Mouse (Mus musculus) CH12.LX (cell line): ENCODE results near the gene Map4k5. TPM values are rescaled to one million over a fixed set of nuclear protein-coding genes. Genes with fewer than 3 reads are reported as not detected.

Experiments
- DNase-seq: peaks from one replicate; pipeline ENCODE4 v3.0.0-alpha.2; 2013; ENCODE audit errors: extremely low read depth
- H3K27ac ChIP-seq: 2 replicates; pipeline ENCODE4 v1.5.1; 2012; ENCODE audit warnings: low read depth, mild to moderate bottlenecking, control low read depth, moderate library complexity; ENCODE audit not compliant: insufficient read depth
- H3K27me3 ChIP-seq: replicated peaks from 2 replicates; pipeline ENCODE3; 2012; ENCODE audit warnings: inconsistent platforms
- H3K36me3 ChIP-seq, 2 experiments: replicated peaks in 1 of 2; 2 replicates each; pipeline versions ENCODE3 to v1.6.1; 2012; ENCODE audit warnings: inconsistent platforms in 1 of 2, low read length in 1 of 2, mild to moderate bottlenecking in 1 of 2, mixed read lengths in 1 of 2, moderate library complexity in 1 of 2; ENCODE audit not compliant: control insufficient read depth in 1 of 2, insufficient read depth in 1 of 2
- H3K4me1 ChIP-seq, 2 experiments: 2 replicates each; pipeline ENCODE4 v1.6.1; 2012; ENCODE audit warnings: inconsistent platforms in 1 of 2, moderate library complexity in 1 of 2; ENCODE audit not compliant: insufficient read depth in 2 of 2, control insufficient read depth in 1 of 2
- H3K4me2 ChIP-seq: 2 replicates; pipeline ENCODE4 v1.6.1; 2012; ENCODE audit warnings: low read depth, mild to moderate bottlenecking, control low read depth; ENCODE audit not compliant: poor library complexity, insufficient read depth, severe bottlenecking
- H3K4me3 ChIP-seq, 3 experiments: fragments of 150-350 bp in 1 of 3; sonication (generic) in 1 of 3; replicated peaks in 1 of 3; 2 replicates each; pipeline versions ENCODE3 to v1.5.1; 2011 to 2012; ENCODE audit warnings: low read depth in 2 of 3, low read length in 2 of 3, mild to moderate bottlenecking in 2 of 3, moderate library complexity in 2 of 3, control low read depth in 1 of 3, improper control_type of control experiment in 1 of 3, inconsistent platforms in 1 of 3, mixed read lengths in 1 of 3; ENCODE audit not compliant: poor library complexity in 1 of 3
- H3K79me2 ChIP-seq: replicated peaks from 2 replicates; pipeline ENCODE4 v1.6.1; 2012; ENCODE audit warnings: mild to moderate bottlenecking, moderate library complexity; ENCODE audit not compliant: control insufficient read depth, poor library complexity, insufficient read depth, severe bottlenecking; ENCODE audit errors: extremely low read depth
- H3K9ac ChIP-seq: 2 replicates; pipeline ENCODE4 v1.6.1; 2012; ENCODE audit warnings: low read depth, mild to moderate bottlenecking, control low read depth, moderate library complexity; ENCODE audit not compliant: insufficient read depth
- H3K9me3 ChIP-seq: replicated peaks from 2 replicates; pipeline ENCODE3; 2012; ENCODE audit warnings: low read length, inconsistent platforms, mixed read lengths
- CHD2 ChIP-seq: IDR thresholded peaks from 2 replicates; pipeline ENCODE4 v1.6.1; 2011; ENCODE audit warnings: low read length, improper control_type of control experiment
- CTCF ChIP-seq, 2 experiments: IDR thresholded peaks in 1 of 2; conservative IDR thresholded peaks in 1 of 2; 2 replicates each; pipeline ENCODE4 v1.5.1; 2011 to 2012; ENCODE audit warnings: low read depth in 2 of 2, low read length in 2 of 2, improper control_type of control experiment in 1 of 2, inconsistent platforms in 1 of 2, mild to moderate bottlenecking in 1 of 2, moderate library complexity in 1 of 2
- ELF1 ChIP-seq: IDR thresholded peaks from 2 replicates; pipeline ENCODE4 v1.6.1; 2014; ENCODE audit warnings: low read depth, mild to moderate bottlenecking, inconsistent platforms, low read length, improper control_type of control experiment
- EP300 ChIP-seq: IDR thresholded peaks from 2 replicates; pipeline ENCODE4 v1.6.1; 2011; ENCODE audit warnings: low read length, improper control_type of control experiment
- HCFC1 ChIP-seq: IDR thresholded peaks from 2 replicates; pipeline ENCODE4 v1.6.1; 2012; ENCODE audit warnings: low read depth, mild to moderate bottlenecking, inconsistent platforms, low read length, improper control_type of control experiment
- IRF4 ChIP-seq: IDR thresholded peaks from 2 replicates; pipeline ENCODE4 v1.6.1; 2014; ENCODE audit warnings: low read depth, mild to moderate bottlenecking, inconsistent platforms, low read length, improper control_type of control experiment
- MAFK ChIP-seq: IDR thresholded peaks from 2 replicates; pipeline ENCODE4 v1.6.1; 2011; ENCODE audit warnings: low read length, improper control_type of control experiment; ENCODE audit not compliant: insufficient replicate concordance
- MAX ChIP-seq: IDR thresholded peaks from 2 replicates; pipeline ENCODE4 v1.6.1; 2011; ENCODE audit warnings: low read length, improper control_type of control experiment
- MEF2A ChIP-seq: IDR thresholded peaks from 2 replicates; pipeline ENCODE4 v1.6.1; 2014; ENCODE audit warnings: low read depth, mild to moderate bottlenecking, inconsistent platforms, low read length, improper control_type of control experiment, borderline replicate concordance
- MYC ChIP-seq: IDR thresholded peaks from 2 replicates; pipeline ENCODE4 v1.6.1; 2011; ENCODE audit warnings: low read depth, mild to moderate bottlenecking, improper control_type of control experiment, low read length
- NELFE ChIP-seq: IDR thresholded peaks from 2 replicates; pipeline ENCODE4 v1.6.1; 2011; ENCODE audit warnings: low read depth, low read length, improper control_type of control experiment
- PAX5 ChIP-seq: IDR thresholded peaks from 2 replicates; pipeline ENCODE4 v1.6.1; 2012; ENCODE audit warnings: low read length, inconsistent platforms, mixed read lengths
- TBP ChIP-seq: conservative IDR thresholded peaks from 2 replicates; pipeline ENCODE4 v1.6.1; 2011; ENCODE audit warnings: low read depth, low read length, improper control_type of control experiment
- USF1 ChIP-seq: IDR thresholded peaks from 2 replicates; pipeline ENCODE4 v1.6.1; 2014; ENCODE audit warnings: low read depth, mild to moderate bottlenecking, inconsistent platforms, low read length, improper control_type of control experiment
- USF2 ChIP-seq: conservative IDR thresholded peaks from 2 replicates; pipeline ENCODE4 v1.6.1; 2011; ENCODE audit warnings: low read depth, low read length, improper control_type of control experiment
- ZKSCAN1 ChIP-seq: IDR thresholded peaks from 2 replicates; pipeline ENCODE4 v1.6.1; 2012; ENCODE audit warnings: low read depth, inconsistent platforms, low read length, improper control_type of control experiment, borderline replicate concordance
- dilution Hi-C: fragments of 300-500 bp; cut with MboI; formaldehyde crosslinking; loops from 2 replicates; pipeline ENCODE4 v1.14.3; 2020; ENCODE audit warnings: low sequenced_read_pairs; ENCODE audit not compliant: extremely low pct_unique_long_range_greater_than_20kb, extremely low pct_ligation_motif_present
- in situ Hi-C: fragments of 300-500 bp; cut with MboI; formaldehyde crosslinking; loops from 3 replicates; pipeline ENCODE4 v1.14.3; 2019; ENCODE audit warnings: low sequenced_read_pairs, low pct_ligation_motif_present, low pct_unique_long_range_greater_than_20kb, mixed read lengths
- polyA plus RNA-seq: library from polyadenylated mRNA; unstranded; fragments of >175 nt; gene quantifications from 2 replicates; pipeline ENCODE4 v1.2.1, GENCODE M21; 2012; ENCODE audit warnings: low read depth; ENCODE audit not compliant: insufficient read length
- total RNA-seq, 2 experiments: library from RNA; depleted of rRNA; stranded (reverse); fragments of 300-350 nt in 1 of 2; fragments of >200 nt in 1 of 2; gene quantifications; 2 replicates each; pipeline ENCODE4 v1.2.3; 2012 to 2014

The Map4k5 gene
- total and polyA plus RNA-seq, 3 experiments = 7.8 to 13.5 (median 12.5) TPM

DNA sequence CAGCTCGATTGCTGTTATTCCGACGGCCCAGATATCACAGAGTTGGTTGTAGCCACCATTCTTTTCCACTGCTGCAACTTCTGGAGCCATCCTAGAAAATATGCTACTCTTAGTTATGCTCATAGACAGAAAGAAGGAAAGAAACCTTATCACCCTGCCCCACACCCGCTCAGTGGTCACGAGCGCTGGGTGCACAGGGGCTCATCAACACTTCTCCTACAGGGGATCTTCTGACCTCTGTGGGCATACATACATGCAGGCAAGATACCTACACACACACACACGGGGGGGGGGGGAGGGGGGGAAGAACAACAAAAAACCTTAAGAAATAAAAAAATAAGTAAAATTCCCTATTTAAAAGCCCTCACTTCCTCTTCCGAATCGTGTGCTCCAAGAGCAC lies 47.3 kb downstream of the Map4k5 start:
- Histone ChIP-seq H3K27ac (no peak overlapping the region), H3K27me3 (no peaks in the 10 kb centered on the region)
- dilution Hi-C loops = no loop called here
- TF ChIP-seq EP300 (no peak), HCFC1 (no peak), USF1 (no peak), CHD2 (no peak), MAFK (no peak), CTCF (conservative IDR thresholded peaks at IDR 0.05 in 1 of 2, IDR thresholded peaks at IDR 0.05 in 1 of 2; ENCODE audit: low read depth in 2 of 2, low read length in 2 of 2) (no peak), ZKSCAN1 (no peak), NELFE (no peak), MEF2A (no peak), PAX5 (no peak), MYC (no peak), MAX (no peak), USF2 (no peak), TBP (no peak), IRF4 (no peak)
- TF ChIP-seq, all 38 proteins: peak for 0
- no peak overlapping the region for H3K9ac ChIP-seq
- no peak overlapping the region for H3K4me3 ChIP-seq
- H3K79me2 ChIP-seq = no peaks in the 10 kb centered on the region
- H3K4me2 ChIP-seq = no peak overlapping the region
- in situ Hi-C loops = no loop called here
- H3K9me3 ChIP-seq = no peaks in the 10 kb centered on the region
- H3K4me1 ChIP-seq = peaks cover 0 to 5% of the 10 kb centered on the region in 2 experiments; a peak in 1 of 4 replicates
- H3K36me3 ChIP-seq = peaks cover 19 to 53% of the 10 kb centered on the region in 2 experiments
- DNase-seq = no peak

DNA sequence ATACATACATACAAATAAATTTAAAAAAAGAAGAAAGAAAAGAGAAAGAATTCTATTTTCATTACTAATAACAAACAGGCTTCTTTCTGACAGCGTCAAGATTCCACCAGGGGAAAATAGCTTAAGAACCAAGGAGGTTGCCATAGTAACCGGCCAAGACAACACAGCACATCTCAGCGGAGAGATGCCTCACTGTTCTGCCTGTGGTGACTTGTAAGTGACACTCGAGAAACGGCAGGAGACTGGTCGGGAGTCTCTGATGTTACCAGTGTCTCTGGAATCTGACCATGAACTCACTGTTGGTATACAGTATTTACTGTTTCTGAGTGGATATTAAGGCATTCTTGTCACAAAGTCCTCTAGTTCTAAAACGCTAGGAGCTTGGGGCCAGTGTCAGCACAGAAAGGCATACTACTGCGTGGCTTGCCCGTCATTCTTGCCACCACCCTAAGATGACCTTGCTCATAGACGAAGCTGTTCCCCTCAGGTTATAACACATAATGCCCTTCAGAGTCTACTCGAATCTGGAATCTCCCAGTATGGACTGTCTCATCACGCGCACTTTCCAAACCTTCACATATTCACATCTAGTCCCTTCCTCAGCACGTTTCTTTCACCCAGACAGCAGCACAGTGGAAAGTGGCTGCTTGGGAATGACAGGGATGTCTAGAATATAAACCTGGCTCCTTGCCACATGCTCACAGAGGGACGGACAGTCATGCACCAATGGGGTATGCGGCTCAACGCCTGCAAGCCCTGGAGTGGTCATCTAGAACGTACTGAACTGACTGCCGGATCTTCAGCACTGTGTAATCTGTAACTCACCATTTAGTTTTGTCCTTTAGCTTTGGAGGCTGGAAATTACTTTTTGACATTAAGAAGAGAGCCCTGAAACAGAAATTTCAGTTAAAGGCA lies 49.2 kb downstream of the Map4k5 start:
- no peaks in the 10 kb centered on the region for H3K27me3 ChIP-seq
- no peaks in the 10 kb centered on the region for H3K9me3 ChIP-seq
- no peak overlapping the region for H3K4me3 ChIP-seq
- H3K27ac ChIP-seq = no peak overlapping the region
- H3K79me2 ChIP-seq = no peaks in the 10 kb centered on the region
- H3K9ac ChIP-seq = no peak overlapping the region
- H3K4me1 ChIP-seq = peaks cover 0 to 11% of the 10 kb centered on the region in 2 experiments; a peak in 2 of 4 replicates
- in situ Hi-C loops (no loop called here), dilution Hi-C loops (no loop called here)
- peak; percentile 29 for DNase-seq
- no peak for TF ChIP-seq ELF1
- H3K4me2 ChIP-seq = no peak overlapping the region
- peaks cover 15 to 52% of the 10 kb centered on the region in 2 experiments for H3K36me3 ChIP-seq
